Mouse (Mus musculus): ENCODE measurements around the gene Wdr37.

- TF ChIP-seq MAFK (IDR thresholded peaks at IDR 0.05; ENCODE audit: insufficient read depth, low read depth, low read length) (no peak), CHD2 (IDR thresholded peaks at IDR 0.05; ENCODE audit: low read depth, low read length) (no peak)
These were observed 89.1 kb downstream of the Wdr37 start for GRCm38 (mm10) chr13:8782636-8783035.
